ENCODE assay signal across 14 mouse cellular contexts in genomic region chr9:21706586-21707265, GRCm38 (mm10). TPM values are rescaled to one million over a fixed set of nuclear protein-coding genes. Genes with fewer than 3 reads are reported as not detected.
DNase-seq lines count a peak whose midpoint lies in the region; ATAC-seq and TF ChIP-seq lines count a peak whose summit lies in the region.
"Had no signal": no experiment of that assay in that cellular context is flagged by ENCODE, and none has a peak within 500 bp of the region (broad histone marks: within the 10 kb centered on the region; RNA-seq: fewer than 3 reads in every experiment).

No protein-coding gene starts in this region.

- 0 out of 2 replicates have a peak, but pooled peaks have one; percentile 37 for ATAC-seq in liver, embryonic 14.5 days (ENCODE audit: insufficient read depth)
- ATAC-seq in liver, embryonic 12.5 days, result no peak
- ATAC-seq in intestine, embryonic 15.5 days, result peak; percentile 65

- H3K4me3 ChIP-seq in liver, embryonic 14.5 days (ENCODE audit: insufficient read depth in 1 of 2, low read depth in 2 of 2, low read length in 2 of 2), result no peak overlapping the region
- H3K4me3 ChIP-seq in liver, embryonic 12.5 days, result no peak overlapping the region
- H3K4me3 ChIP-seq in intestine, embryonic 15.5 days (replicated peaks), result no peak overlapping the region
- no peak overlapping the region for H3K4me3 ChIP-seq in small intestine, adult 2 months (ENCODE audit: low read depth, low read length)
- H3K4me3 ChIP-seq: left cerebral cortex, adult 2 months had no signal

- DNase-seq in heart, adult 11 months, result peak; percentile 87
- DNase-seq in heart, postnatal 10 days, result no peak
- no peak for DNase-seq in liver, embryonic 14.5 days (ENCODE audit: low read depth in 3 of 3, low spot score in 3 of 3)
- no peak for DNase-seq in thymus, postnatal 36 days
- no peak for DNase-seq in left cerebral cortex, adult 8-10 months (ENCODE audit: low spot score in 2 of 2)
- DNase-seq: adrenal gland, postnatal 25 days; cerebellum, adult 11 months; gastrocnemius, postnatal 25 days; lung, adult 2 months; thymus, postnatal 25 days had no signal

- no peak overlapping the region for H3K27ac ChIP-seq in liver, embryonic 14.5 days
- no peak overlapping the region for H3K27ac ChIP-seq in liver, embryonic 12.5 days
- no peak overlapping the region for H3K27ac ChIP-seq in intestine, embryonic 15.5 days
- H3K27ac ChIP-seq in small intestine, adult 2 months (ENCODE audit: insufficient read depth, low read depth, low read length), result peak overlapping the region; percentile 62
- H3K27ac ChIP-seq: left cerebral cortex, adult 2 months had no signal

- peaks cover 27% of the 10 kb centered on the region for H3K36me3 ChIP-seq in liver, embryonic 14.5 days (replicated peaks; ENCODE audit: control insufficient read depth, insufficient read depth, low read depth)
- peaks cover 75% of the 10 kb centered on the region for H3K36me3 ChIP-seq in liver, embryonic 12.5 days
- H3K36me3 ChIP-seq in intestine, embryonic 15.5 days, result peaks cover 29% of the 10 kb centered on the region
- H3K36me3 ChIP-seq in small intestine, adult 2 months (ENCODE audit: control insufficient read depth, insufficient read depth, low read length), result peaks cover 28% of the 10 kb centered on the region

- no peaks in the 10 kb centered on the region for H3K27me3 ChIP-seq in liver, embryonic 14.5 days (ENCODE audit: control insufficient read depth, insufficient read depth, low read length)
- H3K27me3 ChIP-seq in liver, embryonic 12.5 days (replicated peaks), result no peaks in the 10 kb centered on the region
- H3K27me3 ChIP-seq in intestine, embryonic 15.5 days (replicated peaks), result no peaks in the 10 kb centered on the region
- H3K27me3 ChIP-seq in small intestine, adult 2 months (ENCODE audit: control insufficient read depth, insufficient read depth, low read length), result no peaks in the 10 kb centered on the region

- 79% methylated on average over 8 of the region's 8 CpGs for WGBS in liver, embryonic 14.5 days (ENCODE audit: insufficient replicate concordance)
- 80% methylated on average over 8 of the region's 8 CpGs for WGBS in liver, embryonic 12.5 days (ENCODE audit: insufficient replicate concordance)
- 84% methylated on average over 8 of the region's 8 CpGs for WGBS in intestine, embryonic 15.5 days
- WGBS in small intestine, adult 2 months, result 54% methylated on average over 8 of the region's 8 CpGs

- no peak overlapping the region for H3K9ac ChIP-seq in liver, embryonic 14.5 days (replicated peaks)
- no peak overlapping the region for H3K9ac ChIP-seq in liver, embryonic 12.5 days
- H3K9ac ChIP-seq in intestine, embryonic 15.5 days, result no peak overlapping the region

- intact Hi-C loops in heart, postnatal 10 days (cut with DNase I), result no loop called here

- H3K9me3 ChIP-seq in liver, embryonic 14.5 days (ENCODE audit: control insufficient read depth, low read length), result no peaks in the 10 kb centered on the region
- no peaks in the 10 kb centered on the region for H3K9me3 ChIP-seq in liver, embryonic 12.5 days (replicated peaks)
- no peaks in the 10 kb centered on the region for H3K9me3 ChIP-seq in intestine, embryonic 15.5 days

- H3K4me2 ChIP-seq in liver, embryonic 14.5 days (ENCODE audit: low read depth), result no peak overlapping the region
- H3K4me2 ChIP-seq in liver, embryonic 12.5 days, result no peak overlapping the region
- H3K4me2 ChIP-seq in intestine, embryonic 15.5 days (replicated peaks), result no peak overlapping the region

- no peak for TF ChIP-seq POLR2A in small intestine, adult 2 months (IDR thresholded peaks at IDR 0.05; ENCODE audit: low read depth, low read length)

- no peak for TF ChIP-seq EP300 in liver, embryonic 14.5 days (IDR thresholded peaks at IDR 0.05; ENCODE audit: low read depth)

- H3K4me1 ChIP-seq in liver, embryonic 14.5 days (replicated peaks; ENCODE audit: control insufficient read depth in 2 of 2, insufficient read depth in 2 of 2, low read length in 1 of 2), result no peaks in the 10 kb centered on the region
- 0 out of 2 replicates have a peak, but pooled peaks cover 2% of the 10 kb centered on the region for H3K4me1 ChIP-seq in liver, embryonic 12.5 days
- no peaks in the 10 kb centered on the region for H3K4me1 ChIP-seq in intestine, embryonic 15.5 days (replicated peaks)
- H3K4me1 ChIP-seq in small intestine, adult 2 months (ENCODE audit: control insufficient read depth, insufficient read depth, insufficient read length, low read length), result no peaks in the 10 kb centered on the region; the same call in 1 of the 2 replicates

- no peak for TF ChIP-seq CTCF in liver, embryonic 14.5 days (IDR thresholded peaks at IDR 0.05; ENCODE audit: low read depth)
- TF ChIP-seq CTCF in small intestine, adult 2 months (IDR thresholded peaks at IDR 0.05; ENCODE audit: extremely low read depth, insufficient read length, insufficient replicate concordance, low read depth, low read length), result no peak

RNA-seq across cellular contexts. Expression of gene Ldlr, which starts 16.6 kb away (rescaled TPM):
- 10 to 100 TPM in 1 of 2 experiments, 1 to 10 TPM in 1; 8.5 to 10.7 TPM for total RNA-seq in heart, postnatal 10 days (2021)
- polyA plus RNA-seq in liver, embryonic 14.5 days (2012; rRNA removed), result 12.6 and 12.7 TPM in 2 replicates
- polyA plus RNA-seq in liver, embryonic 14.5 days (2014; fragmentation: Nextera tagmentation; extraction: Ambion mirVana), result 5.9 and 7.6 TPM in 2 replicates
- 31.1 and 32.9 TPM in 2 replicates for polyA plus RNA-seq in liver, embryonic 12.5 days (2016; fragmentation: Nextera tagmentation; extraction: Ambion mirVana)
- polyA plus RNA-seq in intestine, embryonic 15.5 days (2015; fragmentation: Nextera tagmentation; extraction: Ambion mirVana), result 76.7 and 81.2 TPM in 2 replicates
- 37.2 and 58.9 TPM in 2 replicates for polyA plus RNA-seq in small intestine, adult 2 months (2012; rRNA removed)
- total RNA-seq in left cerebral cortex, adult 8-10 months (2022), result 10 to 100 TPM; 23.7 to 32.4 (median 28.6) TPM

RNA-seq across cellular contexts. Expression of gene Spc24, which starts 53.4 kb away (rescaled TPM):
- 10 to 100 TPM; 11.9 to 14.5 TPM for total RNA-seq in heart, postnatal 10 days (2021)
- polyA plus RNA-seq in liver, embryonic 14.5 days (2012; rRNA removed), result 37.4 and 52.4 TPM in 2 replicates
- 89.5 and 92.2 TPM in 2 replicates for polyA plus RNA-seq in liver, embryonic 14.5 days (2014; fragmentation: Nextera tagmentation; extraction: Ambion mirVana)
- 112 and 114 TPM in 2 replicates for polyA plus RNA-seq in liver, embryonic 12.5 days (2016; fragmentation: Nextera tagmentation; extraction: Ambion mirVana)
- polyA plus RNA-seq in intestine, embryonic 15.5 days (2015; fragmentation: Nextera tagmentation; extraction: Ambion mirVana), result 94.2 and 107 TPM in 2 replicates
- 11.0 and 22.6 TPM in 2 replicates for polyA plus RNA-seq in small intestine, adult 2 months (2012; rRNA removed)
- total RNA-seq in left cerebral cortex, adult 8-10 months (2022), result 1 to 10 TPM; 2.0 to 2.5 (median 2.2) TPM
